Mouse (Mus musculus) bone marrow, adult 2 months (tissue): ENCODE data around the gene AC129217.1.

Experiments used
- CTCF ChIP-seq: fragments of 200-500 bp; IDR thresholded peaks from 2 replicates; pipeline ENCODE4 v1.5.1; 2011; ENCODE audit warnings: low read length, control low read depth; ENCODE audit not compliant: control insufficient read depth, insufficient read depth
- POLR2A ChIP-seq: fragments of 200-500 bp; IDR thresholded peaks from 2 replicates; pipeline ENCODE4 v1.6.1; 2011; ENCODE audit warnings: low read depth, mild to moderate bottlenecking, control low read depth, low read length, borderline replicate concordance; ENCODE audit not compliant: control insufficient read depth

- TF ChIP-seq POLR2A (peak; percentile 22; the same call in 1 of the 2 replicates), CTCF (no peak)
Measured at GRCm38 (mm10) chr19:8820424-8820956, 9.1 kb upstream of the AC129217.1 start.
